Mouse (Mus musculus) gastrocnemius, postnatal 36 days (tissue): Measurements from ENCODE around the gene Otud5. TPM values are rescaled to one million over a fixed set of nuclear protein-coding genes. Genes with fewer than 3 reads are reported as not detected.
"Not testable (repeated sequence)": the region's sequence is repeated elsewhere in the genome, so short reads cannot be mapped to it uniquely, and the experiment has no call there.

Source experiments
- DNase-seq, 2 experiments: peaks; one replicate each; pipeline ENCODE4 v3.0.0; 2022
- intact Hi-C: fragments of 180-260 bp; cut with DNase I; formaldehyde crosslinking; loops from one replicate; pipeline ENCODE4 v1.15.1; 2025
- long read RNA-seq, 2 experiments: library from polyadenylated mRNA; stranded (forward); transcript quantifications; one replicate each; pipeline ENCODE4 v2.0.0; 2021
- total RNA-seq, 2 experiments: library from RNA; stranded (reverse); gene quantifications; 2 replicates each; pipeline ENCODE4 v1.2.3; 2021

Gene Otud5
- total RNA-seq: 10 to 100 TPM; 14.6 to 16.6 TPM
- long read RNA-seq, experiment 1, full-length matches to known transcripts: 3 of 9 reads
- long read RNA-seq, experiment 1, partial matches to known transcripts: 4 of 9 reads
- long read RNA-seq, experiment 1, other reads (novel, unspliced or antisense): 2 of 9 reads
- long read RNA-seq, experiment 2, full-length matches to known transcripts: 6 of 11 reads
- long read RNA-seq, experiment 2, partial matches to known transcripts: 4 of 11 reads
- long read RNA-seq, experiment 2, other reads (novel, unspliced or antisense): 1 of 11 reads

DNA sequence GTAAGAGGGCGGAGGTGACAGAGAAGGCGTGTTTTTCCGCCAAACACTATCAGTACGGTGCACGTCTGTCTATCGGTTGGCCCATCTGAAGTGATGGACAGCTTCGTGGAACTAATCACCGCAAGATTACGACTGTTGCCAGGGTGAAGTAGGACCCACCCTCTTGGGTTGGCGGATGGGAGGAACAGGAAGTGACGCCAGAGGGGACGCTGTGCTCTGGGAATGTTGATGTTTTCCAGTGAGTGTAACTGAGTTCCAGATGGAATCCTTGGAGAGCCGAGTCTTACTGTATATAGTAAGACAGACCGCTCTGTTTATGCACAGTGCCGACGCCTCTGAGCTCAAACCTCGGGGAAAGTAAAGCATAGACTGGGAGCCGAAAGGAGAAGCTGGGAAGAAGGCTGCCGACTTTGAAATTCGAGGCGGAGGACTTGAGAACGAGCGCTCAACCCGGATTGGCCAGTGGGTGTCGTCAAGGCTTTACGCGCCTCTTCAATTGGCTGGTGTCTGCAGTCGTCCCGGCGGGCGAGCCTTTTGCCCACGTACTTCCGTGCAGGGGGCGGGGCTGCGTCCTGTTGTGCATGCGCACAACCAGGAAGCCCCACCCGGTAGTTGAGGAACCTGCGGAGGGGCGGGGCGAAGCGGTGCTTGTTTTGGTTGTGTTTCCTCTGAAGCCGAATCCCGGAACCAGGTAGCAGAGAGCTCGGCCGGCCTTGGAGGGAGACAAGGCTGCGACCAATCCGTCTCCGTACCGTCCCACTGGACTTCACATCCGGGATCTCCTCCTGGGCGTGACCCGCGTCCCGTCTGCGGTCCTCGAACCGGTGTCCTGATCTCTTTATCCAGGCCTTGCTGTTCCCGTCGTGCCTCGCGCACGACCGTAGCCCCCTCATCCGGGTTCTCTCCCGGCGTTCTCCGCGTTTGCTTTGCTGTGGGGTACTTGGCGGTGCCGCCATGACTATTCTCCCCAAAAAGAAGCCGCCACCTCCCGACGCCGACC lies at the start of gene Otud5:
Gene Otud5 (plus strand): TSS at position 202 of the 1,000 bp plus-strand sequence.
- intact Hi-C loops: no loop called here
- peak; percentile 81 to 90 for DNase-seq

DNA sequence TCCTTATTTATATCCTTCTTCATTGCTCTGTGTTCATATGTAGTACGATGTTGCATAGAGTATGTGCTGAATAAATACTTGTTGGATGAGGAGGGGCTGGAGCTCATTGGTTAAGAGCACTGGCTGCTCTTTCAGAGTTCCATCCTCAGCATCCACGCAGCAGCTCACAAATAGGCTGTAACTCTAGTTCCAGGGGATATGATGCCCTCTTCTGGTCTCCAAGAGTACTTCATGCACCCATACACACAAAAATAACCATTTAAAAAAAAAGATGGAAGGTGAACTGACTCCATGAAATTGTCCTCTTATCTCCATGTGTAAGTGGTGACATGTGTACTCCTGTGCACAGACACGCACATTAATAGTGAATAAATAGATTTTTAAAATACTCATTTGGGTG lies 47.8 kb upstream of the Otud5 start:
- intact Hi-C loops: no loop called here
- no peak for DNase-seq

DNA sequence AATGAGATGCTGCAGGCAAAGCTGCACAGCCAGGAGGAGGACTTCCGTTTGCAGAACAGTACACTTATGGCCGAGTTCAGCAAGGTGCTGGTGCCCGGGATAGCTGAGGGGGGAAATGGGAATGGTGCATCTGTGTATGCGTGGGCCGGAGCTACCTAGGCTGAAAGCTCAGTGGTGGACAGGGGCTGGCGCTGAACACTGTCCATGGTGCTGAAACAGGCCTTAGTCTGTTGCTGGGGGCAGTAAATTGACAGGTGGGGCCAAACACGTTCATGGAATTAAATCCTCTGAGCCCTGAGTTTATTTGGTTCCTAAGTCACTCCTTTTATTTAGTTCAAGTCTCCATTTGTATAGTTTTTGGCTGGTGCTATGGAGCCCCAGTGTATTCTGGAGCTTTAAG lies 46.1 kb upstream of the Otud5 start:
- intact Hi-C loops: no loop called here
- no peak for DNase-seq

DNA sequence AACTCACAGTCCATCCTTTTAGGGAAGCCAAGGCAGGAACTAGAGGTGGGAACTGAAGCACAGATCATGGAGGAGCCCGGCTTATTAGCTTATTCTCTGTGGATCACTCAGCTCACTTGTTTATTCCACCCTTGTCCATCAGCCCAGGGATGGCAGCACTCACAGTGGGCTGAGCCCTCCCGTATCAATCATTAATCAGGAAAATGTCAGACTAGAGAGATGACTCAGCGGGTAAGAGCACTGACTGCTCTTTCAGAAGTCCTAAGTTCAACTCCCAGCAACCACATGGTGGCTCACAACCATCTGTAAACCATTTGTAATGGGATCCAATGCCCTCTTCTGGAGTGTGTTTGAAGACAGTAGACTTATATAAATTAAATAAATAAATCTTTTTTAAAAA lies 43.8 kb upstream of the Otud5 start:
- DNase-seq: no peak
- intact Hi-C loops: no loop called here

DNA sequence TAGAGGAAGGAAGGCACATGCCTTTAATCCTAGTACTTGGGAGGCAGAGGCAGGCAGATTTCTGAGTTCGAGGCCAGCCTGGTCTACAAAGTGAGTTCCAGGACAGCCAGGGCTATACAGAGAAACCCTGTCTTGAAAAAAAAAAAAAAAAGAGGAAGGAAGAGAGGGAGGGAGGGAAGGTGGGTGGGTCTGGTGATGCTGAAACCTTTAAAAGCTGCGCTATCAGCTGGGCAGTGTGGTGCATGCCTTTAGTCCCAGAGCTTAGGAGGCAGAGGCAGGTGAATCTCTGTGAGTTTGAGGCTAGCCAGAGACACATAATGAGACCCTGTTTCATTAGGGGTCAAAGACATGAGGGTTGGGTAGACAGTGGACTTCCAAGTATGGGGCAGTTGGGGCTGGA lies 39.0 kb upstream of the Otud5 start:
- DNase-seq, intact Hi-C loops: not testable (repeated sequence)

- intact Hi-C loops, DNase-seq: not testable (repeated sequence)
Measured at GRCm38 (mm10) chrX:7815016-7815415, 26.1 kb upstream of the Otud5 start.

DNA sequence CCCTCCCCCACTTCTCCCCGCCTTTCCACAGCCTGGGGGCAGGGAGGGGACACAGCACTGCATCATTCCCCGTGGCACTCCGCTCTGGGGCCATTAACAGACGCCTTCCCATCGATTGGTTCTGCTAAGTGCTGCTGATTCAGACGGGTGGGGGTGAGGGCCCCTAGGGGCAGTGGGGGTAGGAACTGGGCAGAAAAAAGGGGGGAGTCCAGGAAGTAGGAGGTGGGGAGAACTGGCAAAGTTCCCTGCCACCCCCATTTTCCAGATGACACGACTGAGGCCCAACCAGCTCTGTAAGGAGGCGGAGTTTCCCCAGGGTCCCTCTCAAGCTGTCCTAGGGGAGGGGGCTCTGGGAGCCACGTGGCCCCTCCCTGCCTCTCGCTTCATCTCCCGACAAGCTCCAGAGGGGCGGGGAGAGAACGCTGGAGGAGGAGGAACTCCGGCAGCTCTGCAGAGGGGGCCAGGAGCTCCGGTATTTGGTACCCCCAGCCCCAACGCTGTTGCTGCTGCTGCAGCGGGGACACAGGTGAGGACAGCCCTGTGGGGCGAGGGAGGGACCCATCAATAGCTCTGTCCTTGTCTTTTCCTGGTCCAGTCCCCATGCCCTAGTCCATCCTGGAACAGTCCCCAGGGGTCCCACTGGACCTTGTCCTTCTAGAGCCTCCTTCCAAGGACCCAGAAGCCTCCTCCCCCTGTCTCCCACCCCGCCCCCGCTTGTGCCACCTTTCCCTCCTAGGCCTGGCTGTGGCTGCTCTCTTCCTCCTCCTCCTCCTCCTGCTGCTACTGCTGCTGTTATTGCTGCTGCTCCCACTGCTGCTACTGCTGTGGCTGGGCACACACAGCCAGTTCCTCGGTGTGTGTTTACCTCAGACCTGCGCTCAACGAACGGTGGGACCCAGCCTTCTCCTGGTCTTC lies 19.0 kb upstream of the Otud5 start, which contains the start of gene Kcnd1:
Gene Kcnd1 (plus strand): TSS at position 425 of the 915 bp plus-strand sequence.
- DNase-seq: peak in 1 of 2 experiments; percentile 25
- intact Hi-C loops: no loop called here

- no peak for DNase-seq
- intact Hi-C loops: no loop called here
Measured at GRCm38 (mm10) chrX:7837146-7837545, 4.0 kb upstream of the Otud5 start.

GRCm38 (mm10) chrX:7840842-7841162 lies 362 bp upstream of the Otud5 start:
- no peak for DNase-seq
- intact Hi-C loops: no loop called here

GRCm38 (mm10) chrX:7842318-7842717 lies 1.2 kb downstream of the Otud5 start:
- intact Hi-C loops: no loop called here
- peak in 1 of 2 experiments; percentile 14 for DNase-seq

GRCm38 (mm10) chrX:7847845-7848244 lies 6.7 kb downstream of the Otud5 start:
- no peak for DNase-seq
- intact Hi-C loops: no loop called here

GRCm38 (mm10) chrX:7854578-7854977 lies 13.4 kb downstream of the Otud5 start:
- no peak for DNase-seq

GRCm38 (mm10) chrX:7859191-7859753 lies 18.1 kb downstream of the Otud5 start:
- intact Hi-C loops: no loop called here

More at GRCm38 (mm10) chrX:7854578-7854977, 13.4 kb downstream of the Otud5 start:
- intact Hi-C loops: no loop called here

GRCm38 (mm10) chrX:7863181-7863580 lies 22.0 kb downstream of the Otud5 start:
- no peak for DNase-seq
- intact Hi-C loops: no loop called here

More at GRCm38 (mm10) chrX:7859191-7859753, 18.1 kb downstream of the Otud5 start:
- no peak for DNase-seq

- no peak for DNase-seq
- intact Hi-C loops: no loop called here
Measured at GRCm38 (mm10) chrX:7864551-7864950, 23.4 kb downstream of the Otud5 start.

DNA sequence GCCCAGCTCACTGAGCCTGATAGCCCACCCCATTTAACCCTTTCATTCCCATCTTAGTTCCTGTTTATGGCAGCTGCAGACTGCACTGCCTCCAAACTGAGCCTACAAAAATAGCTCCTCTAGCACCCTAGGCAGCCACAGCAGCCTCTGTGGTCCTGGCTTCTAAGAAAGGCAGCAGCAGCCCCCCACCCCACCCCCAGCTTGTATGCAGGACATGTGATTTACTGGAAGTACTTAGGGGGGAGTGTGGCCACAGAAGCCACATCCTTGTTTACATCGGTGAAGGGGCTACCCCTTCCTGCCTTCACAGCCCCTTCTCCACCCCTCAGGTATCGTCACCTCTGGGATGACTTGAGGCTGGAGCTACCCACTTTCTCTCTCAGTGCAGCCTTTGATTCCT lies 24.2 kb downstream of the Otud5 start:
- no peak for DNase-seq
- intact Hi-C loops: no loop called here

DNA sequence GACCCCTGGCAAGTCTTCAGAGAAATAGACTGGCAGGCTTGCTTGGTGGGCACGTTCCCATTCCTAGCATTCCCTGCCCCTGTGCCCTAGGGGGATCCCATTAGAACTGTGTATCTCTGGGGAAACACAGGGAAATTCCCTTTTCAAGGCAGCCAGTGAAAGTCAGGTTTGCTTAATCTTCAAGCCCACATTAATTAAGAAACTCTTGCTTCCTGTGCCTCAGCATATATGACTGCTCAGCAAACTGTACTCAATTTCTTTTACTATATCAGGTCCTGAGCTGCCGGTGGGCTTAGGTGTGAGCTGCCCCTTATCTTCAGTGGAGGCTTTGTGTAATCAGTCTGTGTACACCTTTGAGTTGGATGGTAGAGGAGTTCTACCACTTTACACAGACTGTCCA lies 24.6 kb downstream of the Otud5 start:
- no peak for DNase-seq
- intact Hi-C loops: no loop called here

DNA sequence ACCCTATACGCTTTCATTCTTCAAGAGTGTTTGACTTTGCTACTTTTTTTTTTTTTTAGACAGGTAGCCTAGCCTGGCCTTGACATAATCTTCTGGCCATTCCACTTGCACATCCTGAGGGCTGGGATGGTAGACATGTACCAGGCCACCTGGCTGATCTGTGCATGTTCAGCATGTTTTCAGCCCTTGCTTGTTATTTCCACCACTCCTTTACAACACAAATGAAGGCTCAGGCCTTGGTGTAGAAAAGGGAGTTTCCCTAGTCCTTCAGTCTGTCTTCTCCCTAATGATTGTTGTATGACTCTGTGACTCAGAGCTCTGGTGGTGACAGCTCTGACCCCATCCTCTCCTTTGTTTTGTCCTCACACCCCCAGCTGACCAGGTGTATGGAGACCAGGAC lies 26.0 kb downstream of the Otud5 start:
- intact Hi-C loops: no loop called here

DNA sequence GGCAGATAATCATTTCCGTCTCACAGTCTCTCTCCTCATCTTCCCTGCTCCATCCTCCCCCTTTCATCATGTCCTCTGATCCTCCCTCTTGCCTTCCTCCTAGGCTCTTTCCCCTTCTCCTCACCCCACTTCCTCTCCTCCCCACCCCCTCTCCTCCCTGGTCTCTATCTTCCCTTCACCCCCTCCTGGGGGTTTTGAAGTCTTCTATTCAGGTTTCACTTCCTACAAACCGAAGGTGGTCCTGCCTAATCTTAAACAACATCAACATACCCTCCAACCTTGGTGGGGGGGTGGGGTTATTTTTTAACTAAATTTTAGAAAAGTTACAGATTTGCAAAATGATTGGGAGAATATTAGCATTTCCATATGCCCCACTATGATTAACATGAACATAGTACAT lies 27.3 kb downstream of the Otud5 start:
- intact Hi-C loops: no loop called here
- DNase-seq: no peak

More for the DNA sequence above, 26.0 kb downstream of the Otud5 start:
- DNase-seq: no peak

- DNase-seq: no peak
- intact Hi-C loops: no loop called here
Measured at GRCm38 (mm10) chrX:7869826-7870225, 28.7 kb downstream of the Otud5 start.
